Mouse (Mus musculus) ES-E14 (cell line): ENCODE measurements around the gene Rabgap1.

Experiments used
- CHD2 ChIP-seq: IDR thresholded peaks from 2 replicates; pipeline ENCODE4 v1.6.1; 2014; ENCODE audit warnings: mild to moderate bottlenecking, low read depth, low read length, inconsistent platforms
- HCFC1 ChIP-seq: IDR thresholded peaks from 2 replicates; pipeline ENCODE4 v1.6.1; 2012; ENCODE audit warnings: low read length, inconsistent platforms, borderline replicate concordance; ENCODE audit not compliant: insufficient read depth
- MAFK ChIP-seq: IDR thresholded peaks from 2 replicates; pipeline ENCODE4 v1.6.1; 2014; ENCODE audit warnings: mild to moderate bottlenecking, low read depth, low read length, inconsistent platforms; ENCODE audit not compliant: insufficient read depth
- ZC3H11A ChIP-seq: IDR thresholded peaks from 2 replicates; pipeline ENCODE4 v1.6.1; 2012; ENCODE audit warnings: low read depth, mild to moderate bottlenecking, inconsistent platforms, low read length, borderline replicate concordance

DNA sequence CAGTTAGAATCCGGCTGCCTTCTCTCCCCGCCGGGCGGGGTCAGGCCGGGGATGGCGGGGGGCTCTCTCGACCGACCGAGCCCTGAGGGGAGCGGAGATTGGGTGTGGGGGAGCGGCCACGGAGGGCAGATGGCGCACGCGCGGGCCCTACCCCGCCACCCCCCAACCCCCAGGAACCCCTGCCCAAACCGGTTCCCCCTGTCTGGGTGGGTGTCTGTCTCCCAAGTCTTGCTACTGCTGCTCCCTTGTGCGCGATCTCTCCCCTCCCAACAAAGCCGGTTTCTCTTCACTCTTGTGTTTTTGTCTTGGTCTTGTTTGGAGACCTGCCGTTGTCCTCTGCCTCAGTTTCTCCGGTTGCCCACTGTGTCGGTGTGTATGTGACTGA lies 9.3 kb downstream of the Rabgap1 start:
- TF ChIP-seq HCFC1 = 0 out of 2 replicates have a peak, but pooled peaks have one; percentile 8
- TF ChIP-seq ZC3H11A = no peak
- TF ChIP-seq MAFK = no peak
- no peak for TF ChIP-seq CHD2
